Mouse (Mus musculus): ENCODE results near the gene Fan1. TPM values are rescaled to one million over a fixed set of nuclear protein-coding genes. Genes with fewer than 3 reads are reported as not detected.

Fan1 gene
- 0.93 and 2.3 TPM in 2 replicates for polyA plus RNA-seq (2012; ENCODE audit: low replicate concordance)

DNA sequence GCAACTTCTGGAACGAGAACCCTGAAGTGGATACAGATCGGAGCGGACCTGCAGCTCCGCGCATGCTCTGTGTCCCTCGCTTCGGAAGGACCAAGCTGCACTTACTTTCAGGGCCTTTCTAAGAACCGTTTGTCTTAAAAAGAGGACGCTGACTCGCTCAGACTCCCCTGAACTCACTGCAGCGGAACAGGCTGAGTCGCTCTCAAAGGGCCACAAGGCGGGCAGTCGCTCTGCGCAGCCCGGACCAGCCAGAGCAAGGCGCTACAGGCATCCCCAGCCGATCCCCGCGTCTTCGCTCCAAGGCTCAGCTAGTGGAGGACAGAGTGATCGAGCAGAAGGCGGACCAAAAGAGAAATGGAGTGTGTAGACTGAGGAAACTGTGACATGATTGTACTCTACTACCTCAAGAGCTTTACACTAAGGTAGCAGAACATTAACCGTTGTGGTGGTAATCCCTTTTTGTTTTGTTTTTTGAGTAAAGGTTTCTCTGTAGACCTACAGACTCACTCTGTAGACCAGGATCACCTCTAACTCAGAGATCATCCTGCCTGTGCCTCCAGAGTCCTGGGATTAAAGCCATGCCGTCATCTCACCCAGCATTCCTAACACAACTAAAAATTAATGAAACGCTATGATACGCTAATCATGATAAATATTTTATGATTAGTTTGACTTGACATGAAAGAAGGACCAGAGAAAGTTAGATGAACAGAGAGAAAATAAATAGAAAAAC is at the start of gene Fan1:
TSS of gene Fan1 (minus strand) at position 266 of the 733 bp plus-strand sequence.

DNA sequence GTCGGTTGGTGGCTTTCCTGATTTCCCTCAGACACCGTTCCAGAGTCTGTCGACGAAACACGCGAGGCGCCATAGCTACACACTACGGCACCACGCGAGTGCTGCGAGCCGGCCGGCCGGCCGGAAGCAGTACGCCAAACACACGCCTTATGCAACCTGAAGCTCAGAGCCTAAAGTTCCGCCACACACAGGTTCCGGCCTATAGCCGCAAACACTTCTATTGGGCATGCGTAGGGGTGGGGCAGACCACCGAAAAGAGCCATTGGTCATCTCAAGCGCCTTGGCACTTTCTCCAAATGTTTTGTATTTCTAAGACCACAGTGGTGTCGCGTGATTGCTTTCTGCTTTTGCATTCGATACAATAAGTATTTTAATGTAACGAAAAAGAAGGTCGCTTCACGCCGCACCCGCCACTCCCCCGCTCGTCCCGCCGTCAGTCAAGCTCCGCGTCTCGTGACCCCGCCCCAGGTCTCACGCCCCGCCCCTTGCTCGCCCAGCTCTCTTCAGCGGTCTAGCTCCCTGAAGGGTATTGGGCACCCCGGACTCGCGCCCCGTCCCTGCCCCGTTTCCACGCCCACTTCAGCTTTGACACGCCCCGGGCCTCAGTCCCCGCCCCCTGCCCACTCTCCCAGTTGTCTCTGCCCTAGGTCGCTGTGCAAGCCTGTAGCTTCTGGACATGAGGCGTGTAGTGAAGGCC is 18.4 kb upstream of the Fan1 start, which contains the start of the genes Mphosph10 and Mcee:
TSS of gene Mphosph10 (minus strand) at position 147 of the 697 bp plus-strand sequence.
TSS of gene Mcee (plus strand) at position 486 of the 697 bp plus-strand sequence.

Other genes starting within 250 kb of the Fan1 start
- gene Trpm1, start 220.3 kb downstream of the Fan1 start, polyA plus RNA-seq (2012; ENCODE audit: low replicate concordance) = not detected in 2 replicates
- gene Mtmr10, start 86.4 kb downstream of the Fan1 start, polyA plus RNA-seq (2012; ENCODE audit: low replicate concordance) = 0.37 and 1.7 TPM in 2 replicates
- gene Mphosph10, start 18.2 kb upstream of the Fan1 start, polyA plus RNA-seq (2012; ENCODE audit: low replicate concordance) = 1.6 and 5.6 TPM in 2 replicates
- gene Mcee, start 18.5 kb upstream of the Fan1 start, polyA plus RNA-seq (2012; ENCODE audit: low replicate concordance) = 1.6 and 3.2 TPM in 2 replicates
- not detected in 2 replicates for gene Apba2, start 127.6 kb upstream of the Fan1 start, polyA plus RNA-seq (2012; ENCODE audit: low replicate concordance)